Mouse (Mus musculus) small intestine, adult 2 months (tissue): ENCODE results near the gene Pla1a.

Experiments
- CTCF ChIP-seq: fragments of 200-500 bp; IDR thresholded peaks from 2 replicates; pipeline ENCODE4 v1.5.1; 2012; ENCODE audit warnings: low read depth, mild to moderate bottlenecking, control low read depth, inconsistent platforms, low read length, moderate library complexity, mixed read lengths; ENCODE audit not compliant: insufficient replicate concordance, insufficient read length; ENCODE audit errors: extremely low read depth
- POLR2A ChIP-seq: fragments of 200-500 bp; IDR thresholded peaks from 2 replicates; pipeline ENCODE4 v1.6.1; 2012; ENCODE audit warnings: low read depth, mild to moderate bottlenecking, control low read depth, inconsistent platforms, low read length, moderate library complexity

GRCm38 (mm10) chr16:38461749-38462148, 28.8 kb upstream of the Pla1a start:
- TF ChIP-seq CTCF, result no peak
- no peak for TF ChIP-seq POLR2A
